Mouse (Mus musculus): Measurements from ENCODE around the gene Hoxd11. TPM values are rescaled to one million over a fixed set of nuclear protein-coding genes. Genes with fewer than 3 reads are reported as not detected.

The Hoxd11 gene
- polyA plus RNA-seq, 1 experiment, result not detected

DNA sequence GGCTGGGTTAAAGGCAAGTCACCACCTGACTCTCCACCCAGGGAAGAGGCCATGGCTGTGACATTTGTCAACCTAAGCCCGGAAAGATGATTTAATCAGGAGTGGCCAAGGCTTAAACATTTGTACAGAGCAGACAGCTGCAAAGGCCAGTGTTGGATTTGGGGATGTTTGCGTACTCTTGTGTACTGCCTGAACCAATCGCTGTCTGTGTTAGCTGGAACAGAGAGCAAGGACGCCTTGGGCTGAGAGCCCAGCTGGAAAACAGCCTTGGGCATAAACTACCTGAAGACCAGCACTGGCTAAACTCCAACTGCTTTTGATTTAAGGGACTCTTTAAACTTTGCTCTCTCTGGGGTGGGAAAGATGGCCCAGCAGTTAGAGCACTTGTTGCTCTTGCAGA lies 29.3 kb downstream of the Hoxd11 start:
- Histone ChIP-seq H3K4me1 (ENCODE audit: control insufficient read depth, insufficient read depth, low read length) (peaks cover 10% of the 10 kb centered on the region; the same call in 1 of the 2 replicates), H3K4me3 (ENCODE audit: insufficient read depth, low read depth, low read length) (no peak overlapping the region), H3K27ac (ENCODE audit: insufficient read depth, low read depth, low read length) (no peak overlapping the region)
- 8% methylated on average over 4 of the region's 4 CpGs for WGBS
- TF ChIP-seq POLR2A (IDR thresholded peaks at IDR 0.05; ENCODE audit: insufficient read depth, low read depth, low read length) (no peak), CTCF (IDR thresholded peaks at IDR 0.05; ENCODE audit: insufficient read depth, low read depth, low read length) (no peak)

DNA sequence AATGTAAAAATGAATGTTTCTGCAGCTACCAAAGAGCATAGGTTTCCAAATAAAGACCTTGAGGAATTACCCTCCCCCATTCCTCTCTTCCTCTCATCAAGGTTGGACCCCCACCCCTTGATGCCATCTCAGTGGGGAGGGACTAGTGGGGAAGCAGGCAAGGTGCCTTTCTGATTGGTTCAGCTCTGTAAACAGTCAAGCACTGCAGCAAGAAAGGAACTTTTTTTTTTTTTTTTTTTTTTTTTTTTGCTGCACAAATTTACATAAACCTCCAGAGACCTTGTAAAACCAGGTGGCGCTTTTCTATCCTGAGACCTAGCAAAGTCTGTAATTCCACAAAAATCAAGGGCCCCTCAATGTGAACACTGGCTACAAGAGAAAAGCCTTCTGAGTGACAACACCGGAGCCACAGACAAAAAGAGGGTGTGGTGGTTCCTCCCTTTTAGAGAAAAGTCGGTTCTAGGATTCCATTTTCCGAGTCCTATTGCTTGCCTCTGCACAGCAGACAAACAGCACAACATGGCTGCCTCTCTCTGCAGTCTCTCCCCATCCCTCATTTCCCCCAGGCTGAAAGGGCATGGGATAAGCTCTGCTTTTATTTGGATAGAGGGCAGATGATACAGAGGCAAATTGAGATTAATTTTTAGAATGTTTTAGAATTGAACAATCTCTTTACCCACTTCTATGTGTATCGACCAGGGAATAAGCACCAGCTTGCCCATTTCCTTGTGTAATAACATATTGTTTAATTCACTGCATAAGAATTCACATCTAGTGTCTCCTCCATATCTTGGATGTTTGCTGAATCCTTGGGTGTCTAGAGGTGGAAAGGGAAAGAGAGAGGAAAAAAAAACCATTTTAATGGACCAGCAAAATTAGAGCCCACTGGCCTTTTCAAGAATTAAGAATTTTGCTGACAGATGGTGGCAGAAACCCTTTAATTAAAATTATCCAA lies 30.4 kb downstream of the Hoxd11 start:
- H3K27ac ChIP-seq (ENCODE audit: insufficient read depth, low read depth, low read length), result no peak overlapping the region
- no peak for TF ChIP-seq POLR2A (IDR thresholded peaks at IDR 0.05; ENCODE audit: insufficient read depth, low read depth, low read length)
- no peak for TF ChIP-seq CTCF (IDR thresholded peaks at IDR 0.05; ENCODE audit: insufficient read depth, low read depth, low read length)
- 5% methylated on average over 5 of the region's 5 CpGs for WGBS
- H3K4me1 ChIP-seq (ENCODE audit: control insufficient read depth, insufficient read depth, low read length), result peaks cover 10% of the 10 kb centered on the region; the same call in 1 of the 2 replicates
- no peak overlapping the region for H3K4me3 ChIP-seq (ENCODE audit: insufficient read depth, low read depth, low read length)

DNA sequence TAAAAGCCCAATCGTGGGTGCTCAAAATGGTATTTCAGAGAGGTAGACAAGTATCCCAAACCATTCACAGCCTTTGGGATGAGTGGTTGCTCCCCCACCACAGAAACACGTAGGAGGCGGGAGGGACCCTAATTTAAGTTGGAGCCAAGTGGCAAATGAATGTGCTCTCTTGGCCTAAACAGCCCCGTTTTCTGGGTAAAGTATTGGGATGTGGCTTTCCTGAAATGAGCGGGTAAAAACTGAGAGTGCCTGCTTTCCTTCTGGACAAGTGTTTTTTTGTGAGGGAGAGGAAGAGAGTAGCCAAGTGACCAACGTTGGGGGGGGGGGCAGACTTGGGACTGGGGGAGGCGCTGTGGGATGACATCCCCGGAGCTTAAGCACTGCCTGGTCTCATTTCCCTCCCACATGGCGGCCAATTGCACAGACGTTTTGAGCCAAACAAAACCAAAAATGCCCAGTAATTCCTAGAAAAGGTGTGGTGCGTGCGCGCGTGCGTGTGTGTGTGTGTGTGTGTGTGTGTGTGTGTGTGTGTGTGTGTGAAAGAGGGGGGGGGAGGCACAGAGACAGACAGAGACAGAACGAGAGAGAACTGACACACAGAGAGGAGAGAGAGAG lies 31.7 kb downstream of the Hoxd11 start:
- TF ChIP-seq POLR2A (IDR thresholded peaks at IDR 0.05; ENCODE audit: insufficient read depth, low read depth, low read length) (no peak), CTCF (IDR thresholded peaks at IDR 0.05; ENCODE audit: insufficient read depth, low read depth, low read length) (no peak)
- 3% methylated on average over 16 of the region's 16 CpGs for WGBS
- Histone ChIP-seq H3K4me3 (ENCODE audit: insufficient read depth, low read depth, low read length) (no peak overlapping the region), H3K4me1 (ENCODE audit: control insufficient read depth, insufficient read depth, low read length) (peaks cover 10% of the 10 kb centered on the region; the same call in 1 of the 2 replicates), H3K27ac (ENCODE audit: insufficient read depth, low read depth, low read length) (no peak overlapping the region)

DNA sequence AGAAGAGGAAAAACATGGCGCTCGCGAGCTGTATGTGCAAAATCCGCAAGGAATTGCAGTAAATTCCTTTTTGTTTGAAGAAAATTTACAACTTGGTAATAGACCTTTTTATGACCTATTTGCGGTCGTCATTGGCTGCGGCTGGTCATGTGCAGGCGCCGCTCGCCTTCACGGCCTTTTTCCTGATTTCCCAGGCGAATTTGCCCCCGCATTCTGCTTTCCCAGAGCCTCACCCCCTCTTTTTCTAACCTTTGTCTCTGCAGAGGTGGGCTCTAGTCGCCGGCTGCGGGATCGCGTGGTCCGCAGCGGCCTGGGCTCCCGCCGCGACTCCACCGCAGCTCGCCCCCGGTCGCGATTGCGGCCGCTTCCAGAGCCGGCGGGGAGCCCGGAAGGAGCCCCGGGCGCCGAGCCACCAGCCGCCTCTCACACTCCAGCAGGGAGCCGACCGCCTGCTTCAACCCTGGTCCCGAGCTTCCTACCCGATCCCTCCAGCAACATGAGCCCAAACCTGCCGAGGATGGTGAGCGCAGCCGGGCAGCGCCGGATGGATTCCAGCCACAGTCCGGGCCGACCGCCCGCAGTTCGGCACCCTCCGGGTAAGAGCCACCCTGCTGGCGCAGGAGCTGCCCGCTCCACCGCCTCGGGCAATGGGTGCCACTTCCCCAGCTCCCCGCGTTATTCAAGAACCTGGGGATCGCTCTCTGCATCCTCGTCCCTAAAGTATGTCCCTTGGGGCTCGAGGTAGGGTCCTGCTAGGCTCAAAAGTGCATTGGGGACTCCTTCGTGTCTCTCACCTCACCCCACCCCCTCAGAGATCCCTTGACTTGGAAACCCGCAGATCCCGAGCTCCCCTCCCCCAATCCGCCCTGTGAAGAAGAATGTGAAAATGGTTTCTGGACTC lies 32.6 kb downstream of the Hoxd11 start, which contains the start of the genes Hoxd3 and Hoxd4:
Gene Hoxd3, plus strand, starts transcription at position 207 of the 901 bp plus-strand sequence.
Gene Hoxd4, plus strand, starts transcription at position 209 of the 901 bp plus-strand sequence.
- peaks cover 10% of the 10 kb centered on the region; the same call in 1 of the 2 replicates for H3K4me1 ChIP-seq (ENCODE audit: control insufficient read depth, insufficient read depth, low read length)
- no peak within 1 kb of the TSS for H3K27ac ChIP-seq (ENCODE audit: insufficient read depth, low read depth, low read length)
- H3K4me3 ChIP-seq (ENCODE audit: insufficient read depth, low read depth, low read length), result no peak within 1 kb of the TSS
- 1% methylated on average over 65 of the region's 65 CpGs for WGBS
- no peak for TF ChIP-seq POLR2A (IDR thresholded peaks at IDR 0.05; ENCODE audit: insufficient read depth, low read depth, low read length)
- TF ChIP-seq CTCF (IDR thresholded peaks at IDR 0.05; ENCODE audit: insufficient read depth, low read depth, low read length), result no peak

DNA sequence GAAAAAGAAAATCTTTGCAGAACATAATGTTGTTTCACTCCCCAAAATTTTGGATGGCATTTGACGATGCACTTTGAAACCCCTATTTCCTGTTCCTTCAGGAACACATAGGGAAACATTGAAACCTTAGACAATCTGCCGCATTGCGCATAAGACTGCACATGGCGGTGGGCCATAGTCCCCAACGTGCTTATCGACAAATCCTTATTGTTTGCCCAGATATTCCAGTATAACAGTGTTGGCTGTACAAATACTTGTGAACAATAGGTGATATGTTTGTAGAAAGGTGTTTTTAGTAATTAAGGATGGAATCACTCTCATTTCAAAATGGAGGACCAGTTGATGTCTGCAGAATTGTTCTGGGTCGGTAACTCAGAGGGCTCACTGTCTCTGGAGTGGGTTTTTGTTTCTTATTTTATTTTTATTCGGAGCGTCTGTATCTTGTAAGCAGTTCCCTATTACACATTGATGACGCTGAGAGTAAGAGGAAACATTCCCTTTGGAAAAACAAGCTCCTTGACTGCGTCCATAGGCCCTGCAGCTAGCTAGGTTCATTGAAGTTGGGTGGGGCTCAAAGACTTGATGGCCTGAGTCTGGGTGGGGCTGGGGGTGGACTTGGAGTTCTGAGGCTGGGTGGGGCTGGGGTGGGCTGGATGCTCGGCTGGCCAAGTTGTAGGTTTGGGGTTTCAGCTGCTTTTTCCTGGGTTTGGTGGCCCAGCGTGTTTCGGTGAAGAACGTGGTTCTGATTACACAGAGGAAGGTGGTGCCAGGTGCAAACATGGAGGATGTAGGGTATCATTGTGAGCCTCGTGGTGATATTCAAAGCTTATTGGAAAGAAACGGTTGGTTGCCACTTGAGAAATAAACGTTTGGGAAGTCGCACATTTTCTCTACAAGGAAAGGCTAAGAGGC lies 34.1 kb downstream of the Hoxd11 start:
- H3K4me3 ChIP-seq (ENCODE audit: insufficient read depth, low read depth, low read length), result no peak overlapping the region
- WGBS, result 7% methylated on average over 19 of the region's 19 CpGs
- peaks cover 10% of the 10 kb centered on the region; the same call in 1 of the 2 replicates for H3K4me1 ChIP-seq (ENCODE audit: control insufficient read depth, insufficient read depth, low read length)
- no peak overlapping the region for H3K27ac ChIP-seq (ENCODE audit: insufficient read depth, low read depth, low read length)
- no peak for TF ChIP-seq CTCF (IDR thresholded peaks at IDR 0.05; ENCODE audit: insufficient read depth, low read depth, low read length)

DNA sequence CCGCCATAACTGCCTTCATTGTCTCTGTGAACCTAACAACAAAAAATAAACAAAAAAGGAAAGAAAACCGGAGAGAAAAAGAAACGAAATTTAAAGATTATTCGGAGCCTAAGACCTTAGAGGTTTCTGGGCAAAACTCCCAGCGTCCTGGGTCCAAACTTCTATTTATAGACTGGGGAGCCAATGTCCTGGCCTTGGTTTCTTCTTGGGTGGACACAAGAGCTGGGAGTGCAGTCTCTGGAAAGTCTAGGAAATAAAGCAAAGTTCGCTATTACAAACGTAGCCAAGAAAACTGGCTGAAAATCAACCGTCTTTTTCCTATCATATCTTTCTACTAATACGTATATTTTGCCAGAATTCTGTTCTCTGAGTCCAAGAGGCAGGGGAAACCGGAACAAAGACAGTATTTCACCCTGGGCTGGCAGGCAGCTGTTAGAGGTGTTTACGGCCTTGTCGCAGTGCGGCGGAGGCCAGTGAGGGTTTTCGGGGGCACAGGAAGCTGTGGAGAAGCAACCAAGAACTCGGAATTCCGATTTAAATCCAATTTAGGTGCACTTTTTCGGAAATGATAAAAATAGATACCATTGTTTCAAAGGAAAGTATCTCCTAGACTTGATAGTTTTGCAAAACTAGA lies 34.9 kb downstream of the Hoxd11 start:
- Histone ChIP-seq H3K4me1 (ENCODE audit: control insufficient read depth, insufficient read depth, low read length) (peaks cover 10% of the 10 kb centered on the region; the same call in 1 of the 2 replicates), H3K4me3 (ENCODE audit: insufficient read depth, low read depth, low read length) (no peak overlapping the region), H3K27ac (ENCODE audit: insufficient read depth, low read depth, low read length) (no peak overlapping the region)
- 9% methylated on average over 18 of the region's 18 CpGs for WGBS
- TF ChIP-seq CTCF (IDR thresholded peaks at IDR 0.05; ENCODE audit: insufficient read depth, low read depth, low read length) (no peak), POLR2A (IDR thresholded peaks at IDR 0.05; ENCODE audit: insufficient read depth, low read depth, low read length) (no peak)

DNA sequence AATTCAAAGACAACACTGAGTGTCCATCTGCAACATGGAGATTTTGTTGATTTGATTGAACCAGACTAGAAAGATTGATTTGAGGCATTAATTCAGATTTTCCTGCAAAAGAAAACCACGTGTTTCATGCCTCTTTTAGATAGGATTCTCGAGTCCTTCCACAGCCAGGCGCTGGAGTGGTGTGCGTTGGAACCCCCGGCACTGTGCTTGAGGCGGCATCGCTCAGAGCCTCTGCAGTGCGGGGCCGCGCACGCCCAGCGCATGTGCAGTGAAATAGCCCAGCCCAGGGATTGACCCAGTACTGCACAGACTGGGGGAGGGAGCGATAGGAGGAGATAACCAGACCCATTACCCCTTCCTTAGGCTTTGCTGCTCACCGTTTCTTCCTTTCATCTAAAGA lies 35.5 kb downstream of the Hoxd11 start:
- peaks cover 10% of the 10 kb centered on the region; the same call in 1 of the 2 replicates for H3K4me1 ChIP-seq (ENCODE audit: control insufficient read depth, insufficient read depth, low read length)
- H3K27ac ChIP-seq (ENCODE audit: insufficient read depth, low read depth, low read length), result no peak overlapping the region
- 1% methylated on average over 14 of the region's 14 CpGs for WGBS
- TF ChIP-seq POLR2A (IDR thresholded peaks at IDR 0.05; ENCODE audit: insufficient read depth, low read depth, low read length) (no peak), CTCF (IDR thresholded peaks at IDR 0.05; ENCODE audit: insufficient read depth, low read depth, low read length) (no peak)
- H3K4me3 ChIP-seq (ENCODE audit: insufficient read depth, low read depth, low read length), result no peak overlapping the region
